In genomic region chr14:19940066-19940465, GRCm38 (mm10) we compare ENCODE assay signal across 20 mouse cellular contexts. TPM values are rescaled to one million over a fixed set of nuclear protein-coding genes. Genes with fewer than 3 reads are reported as not detected.
DNase-seq lines count a peak whose midpoint lies in the region; ATAC-seq and TF ChIP-seq lines count a peak whose summit lies in the region.
"Had no signal": no experiment of that assay in that cellular context is flagged by ENCODE, and none has a peak within 500 bp of the region (broad histone marks: within the 10 kb centered on the region; RNA-seq: fewer than 3 reads in every experiment).

No protein-coding gene starts in this region.

- no peak overlapping the region for H3K4me2 ChIP-seq in forebrain, embryonic 13.5 days
- H3K4me2 ChIP-seq: embryonic facial prominence, embryonic 15.5 days; forebrain, embryonic 15.5 days; heart, embryonic 13.5 days; hindbrain, embryonic 12.5 days; midbrain, embryonic 13.5 days had no signal

- 0 out of 2 replicates have a peak overlapping the region, but pooled peaks have one; percentile 43 for H3K27ac ChIP-seq in layer of hippocampus, adult 2 months
- no peak overlapping the region for H3K27ac ChIP-seq in forebrain, embryonic 13.5 days
- H3K27ac ChIP-seq: embryonic facial prominence, embryonic 15.5 days; forebrain, embryonic 15.5 days; heart, embryonic 13.5 days; hindbrain, embryonic 12.5 days; midbrain, embryonic 13.5 days had no signal

- peaks cover 9% of the 10 kb centered on the region for H3K36me3 ChIP-seq in forebrain, embryonic 13.5 days (ENCODE audit: poor library complexity, severe bottlenecking)
- H3K36me3 ChIP-seq: embryonic facial prominence, embryonic 15.5 days; heart, embryonic 13.5 days had no signal

- peaks cover 26% of the 10 kb centered on the region for H3K4me1 ChIP-seq in forebrain, embryonic 13.5 days
- H3K4me1 ChIP-seq: embryonic facial prominence, embryonic 15.5 days had no signal

- peak; percentile 15; the same call in 1 of the 2 replicates for TF ChIP-seq CTCF in layer of hippocampus, adult 2 months (conservative IDR thresholded peaks at IDR 0.05)

- WGBS in forebrain, embryonic 13.5 days, result 87% methylated on average over 1 of the region's 1 CpGs

- H3K9me3 ChIP-seq in forebrain, embryonic 13.5 days (replicated peaks), result 0 out of 2 replicates have a peak, but pooled peaks cover 3% of the 10 kb centered on the region
- H3K9me3 ChIP-seq: embryonic facial prominence, embryonic 15.5 days; forebrain, embryonic 15.5 days; heart, embryonic 13.5 days; hindbrain, embryonic 12.5 days; midbrain, embryonic 13.5 days had no signal

- H3K4me3 ChIP-seq in layer of hippocampus, adult 2 months, result no peak overlapping the region
- H3K4me3 ChIP-seq in forebrain, embryonic 13.5 days, result no peak overlapping the region
- H3K4me3 ChIP-seq: embryonic facial prominence, embryonic 15.5 days; forebrain, embryonic 15.5 days; heart, embryonic 13.5 days; hindbrain, embryonic 12.5 days; midbrain, embryonic 13.5 days had no signal

- H3K9ac ChIP-seq in forebrain, embryonic 13.5 days, result no peak overlapping the region
- H3K9ac ChIP-seq: embryonic facial prominence, embryonic 15.5 days; forebrain, embryonic 15.5 days; heart, embryonic 13.5 days; hindbrain, embryonic 12.5 days; midbrain, embryonic 13.5 days had no signal

- no peaks in the 10 kb centered on the region for H3K27me3 ChIP-seq in forebrain, embryonic 13.5 days
- H3K27me3 ChIP-seq: embryonic facial prominence, embryonic 15.5 days; forebrain, embryonic 15.5 days; heart, embryonic 13.5 days; hindbrain, embryonic 12.5 days; midbrain, embryonic 13.5 days had no signal

- no peak for ATAC-seq in forebrain, embryonic 13.5 days
- ATAC-seq: forebrain, embryonic 15.5 days; midbrain, embryonic 13.5 days had no signal

- no peak for DNase-seq in layer of hippocampus, adult 2 months (ENCODE audit: low spot score in 2 of 2)
- DNase-seq in layer of hippocampus, postnatal 14 days (ENCODE audit: low spot score in 2 of 2), result no peak
- DNase-seq in thymus, postnatal 25 days, result peak; percentile 14
- DNase-seq in thymus, postnatal 0 days (ENCODE audit: low spot score), result no peak
- DNase-seq in R1 (ENCODE audit: low read depth, low spot score), result peak; percentile 61
- DNase-seq in thymus, postnatal 4 days, result peak; percentile 31
- no peak for DNase-seq in adrenal gland, adult 2 months
- DNase-seq: adrenal gland, postnatal 25 days; cerebellum, adult 9-10 months; gastrocnemius, postnatal 25 days; heart, adult 18-20 months; heart, postnatal 14 days; kidney, adult 11 months; lung, postnatal 14 days had no signal

RNA-seq across cellular contexts. Expression of gene Gng2, which starts 37.4 kb away (rescaled TPM):
- total RNA-seq in layer of hippocampus, adult 2 months (2021), result 100 to 1,000 TPM; 285 to 305 TPM
- 100 to 1,000 TPM; 384 to 437 TPM for total RNA-seq in layer of hippocampus, postnatal 14 days (2021)
- 28.0 and 34.2 TPM in 2 replicates for polyA plus RNA-seq in thymus, postnatal 0 days (2015; fragmentation: Nextera tagmentation; extraction: Ambion mirVana)
- 10 to 100 TPM; 32.8 to 39.5 TPM for total RNA-seq in adrenal gland, adult 2 months (2021)
- polyA plus RNA-seq in adrenal gland, adult 2 months (2012; rRNA removed), result 3.3 and 3.7 TPM in 2 replicates
- 304 and 326 TPM in 2 replicates for polyA plus RNA-seq in forebrain, embryonic 13.5 days (2015; fragmentation: Nextera tagmentation; extraction: Ambion mirVana)

Comparison
In these comparisons a context has a peak if more than half of its experiments do, and no peak if none do; other contexts are left out.
1. DNase-seq: peak in thymus, postnatal 25 days (single experiment), R1 (single experiment) and thymus, postnatal 4 days (single experiment); none in layer of hippocampus, adult 2 months (0 of 2), layer of hippocampus, postnatal 14 days (0 of 2), thymus, postnatal 0 days (single experiment) and adrenal gland, adult 2 months (single experiment).
2. RNA of gene Gng2, which starts 37.4 kb away (total RNA-seq): 384 to 437 TPM in layer of hippocampus, postnatal 14 days and 285 to 305 TPM in layer of hippocampus, adult 2 months; 32.8 to 39.5 TPM in adrenal gland, adult 2 months; every median in the first group is over 4 times any median in the second.